8 mouse cellular contexts compared by ENCODE assay signal in the genomic region with DNA sequence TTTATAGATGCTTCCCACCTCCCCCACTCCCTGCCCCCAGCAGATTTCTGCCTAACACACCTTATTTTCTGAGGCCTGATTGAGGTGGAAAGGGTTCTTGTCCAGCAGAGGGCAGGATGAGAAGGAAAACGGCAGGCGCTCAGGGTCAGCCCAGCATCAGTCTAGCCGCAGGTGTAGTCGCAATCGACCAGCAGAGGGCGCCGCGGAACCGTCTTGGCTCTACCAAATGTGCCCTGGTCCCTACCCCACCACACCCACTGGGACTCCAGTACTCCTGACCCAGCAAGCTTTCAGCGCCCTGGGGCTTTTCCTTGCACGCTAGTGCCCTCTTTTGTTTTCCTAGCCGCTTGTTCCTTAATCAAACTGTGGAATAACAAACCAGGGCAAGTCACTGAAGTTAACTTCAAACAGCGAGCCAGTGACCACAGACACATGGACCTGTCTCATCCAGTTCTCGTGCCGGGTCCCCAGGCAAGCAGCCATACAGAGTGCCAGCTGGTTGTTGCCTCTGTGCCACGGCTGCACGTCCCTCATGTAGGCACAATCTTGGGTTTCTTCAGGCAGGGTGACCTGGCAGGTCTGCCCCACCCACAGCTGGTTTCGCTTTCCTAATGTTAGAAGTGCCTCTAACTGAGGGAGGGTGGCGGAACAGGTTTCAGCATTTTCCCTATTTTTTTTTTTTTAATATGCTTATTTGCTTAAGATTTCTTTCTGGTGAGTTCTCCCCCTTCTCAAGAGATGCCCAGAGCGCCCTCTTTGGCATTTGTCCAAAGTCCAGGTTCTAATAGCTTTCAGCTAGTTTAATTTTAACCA. TPM values are rescaled to one million over a fixed set of nuclear protein-coding genes. Genes with fewer than 3 reads are reported as not detected.
DNase-seq lines count a peak whose midpoint lies in the region; ATAC-seq lines count a peak whose summit lies in the region.

No protein-coding gene starts in this region.

- peak overlapping the region; percentile 49 for H3K4me2 ChIP-seq in intestine, embryonic 14.5 days (ENCODE audit: low read length)

- H3K36me3 ChIP-seq in intestine, embryonic 14.5 days (ENCODE audit: control insufficient read depth, insufficient read depth, low read length), result no peaks in the 10 kb centered on the region

- peak overlapping the region; percentile 34 for H3K9ac ChIP-seq in intestine, embryonic 14.5 days (ENCODE audit: low read length)

- intact Hi-C loops in left cerebral cortex, postnatal 10 days (cut with DNase I), result loop anchor here (2.0 kb wide), 1 partner anchor 39 kb away; the partner anchor contains the start of gene Ap5b1

- peak overlapping the region; percentile 77 for H3K27ac ChIP-seq in intestine, embryonic 14.5 days (ENCODE audit: low read depth)

- H3K27me3 ChIP-seq in intestine, embryonic 14.5 days (replicated peaks; ENCODE audit: control insufficient read depth, insufficient read depth, low read length), result no peaks in the 10 kb centered on the region

- H3K4me3 ChIP-seq in intestine, embryonic 14.5 days (ENCODE audit: low read depth, low read length), result peak overlapping the region; percentile 11

- no peaks in the 10 kb centered on the region for H3K9me3 ChIP-seq in intestine, embryonic 14.5 days (ENCODE audit: control insufficient read depth, low read length)

- H3K4me1 ChIP-seq in intestine, embryonic 14.5 days (replicated peaks; ENCODE audit: control insufficient read depth, insufficient read depth, low read length), result no peaks in the 10 kb centered on the region

- DNase-seq in adrenal gland, adult 18-20 months (ENCODE audit: low spot score in 2 of 2), result peak; percentile 99
- peak; percentile 98 for DNase-seq in embryo, embryonic 10.5 days (ENCODE audit: low spot score)
- DNase-seq in gastrocnemius, postnatal 25 days, result peak; percentile 92
- DNase-seq in intestine, embryonic 14.5 days (ENCODE audit: low spot score), result peak; percentile 99
- DNase-seq in left cerebral cortex, postnatal 10 days (ENCODE audit: extremely low spot score in 1 of 2, low spot score in 2 of 2), result peak; percentile 80 to 95
- peak; percentile 89 to 93 for DNase-seq in right cerebral cortex, postnatal 10 days (ENCODE audit: low spot score in 2 of 2)
- peak; percentile 99 for DNase-seq in urinary bladder, postnatal 14 days (ENCODE audit: low spot score)

- ATAC-seq in intestine, embryonic 14.5 days (replicated peaks; ENCODE audit: low FRiP score, low TSS enrichment, low read depth), result peak; percentile 96
- ATAC-seq in megakaryocyte progenitor cell, adult 5-6 weeks (replicated peaks; ENCODE audit: poor library complexity), result peak; percentile 100

- 19% methylated on average over 20 of the region's 20 CpGs for WGBS in intestine, embryonic 14.5 days

RNA-seq across cellular contexts. Expression of gene Snx32, which starts 19.2 kb away (rescaled TPM):
- 10 to 100 TPM; 12.3 to 12.4 TPM for total RNA-seq in adrenal gland, adult 18-20 months (2021)
- total RNA-seq in gastrocnemius, postnatal 25 days (2021), result 1 to 10 TPM; 6.9 to 7.5 TPM
- polyA plus RNA-seq in intestine, embryonic 14.5 days (2014; fragmentation: Nextera tagmentation; extraction: Ambion mirVana), result 9.4 and 10.8 TPM in 2 replicates
- 10 to 100 TPM; 76.9 to 77.8 TPM for total RNA-seq in left cerebral cortex, postnatal 10 days (2021)
- 0.73 and 2.8 TPM in 2 replicates for total RNA-seq in megakaryocyte progenitor cell, adult 5-6 weeks (2015)
- total RNA-seq in megakaryocyte progenitor cell, adult 5-6 weeks (2017), result 1.7 and 1.9 TPM in 2 replicates

RNA-seq across cellular contexts. Expression of gene 1700020D05Rik, which starts 25.9 kb away (rescaled TPM):
- 1 to 10 TPM; 1.7 to 2.2 TPM for total RNA-seq in adrenal gland, adult 18-20 months (2021)
- under 1 TPM; 0.64 to 0.88 TPM for total RNA-seq in gastrocnemius, postnatal 25 days (2021)
- polyA plus RNA-seq in intestine, embryonic 14.5 days (2014; fragmentation: Nextera tagmentation; extraction: Ambion mirVana), result not detected in 2 replicates
- 1 to 10 TPM; 4.8 to 5.4 TPM for total RNA-seq in left cerebral cortex, postnatal 10 days (2021)
- total RNA-seq in megakaryocyte progenitor cell, adult 5-6 weeks (2015), result 0.66 and 1.7 TPM in 2 replicates
- total RNA-seq in megakaryocyte progenitor cell, adult 5-6 weeks (2017), result 1.5 TPM in 1 of 2 replicates, not detected in the other

RNA-seq across cellular contexts. Expression of gene Ovol1, which starts 30.9 kb away (rescaled TPM):
- not detected for total RNA-seq in adrenal gland, adult 18-20 months (2021)
- total RNA-seq in gastrocnemius, postnatal 25 days (2021), result not detected
- polyA plus RNA-seq in intestine, embryonic 14.5 days (2014; fragmentation: Nextera tagmentation; extraction: Ambion mirVana), result 17.5 and 18.6 TPM in 2 replicates
- total RNA-seq in left cerebral cortex, postnatal 10 days (2021), result not detected
- not detected in 2 replicates for total RNA-seq in megakaryocyte progenitor cell, adult 5-6 weeks (2015)
- not detected in 2 replicates for total RNA-seq in megakaryocyte progenitor cell, adult 5-6 weeks (2017)

RNA-seq across cellular contexts. Expression of gene Ap5b1, which starts 38.3 kb away (rescaled TPM):
- 1 to 10 TPM; 6.5 to 9.9 TPM for total RNA-seq in adrenal gland, adult 18-20 months (2021)
- 1 to 10 TPM; 1.4 to 1.5 TPM for total RNA-seq in gastrocnemius, postnatal 25 days (2021)
- 6.1 and 6.5 TPM in 2 replicates for polyA plus RNA-seq in intestine, embryonic 14.5 days (2014; fragmentation: Nextera tagmentation; extraction: Ambion mirVana)
- 1 to 10 TPM; 8.3 to 9.2 TPM for total RNA-seq in left cerebral cortex, postnatal 10 days (2021)
- total RNA-seq in megakaryocyte progenitor cell, adult 5-6 weeks (2015), result 8.9 and 10.5 TPM in 2 replicates
- 7.4 and 9.6 TPM in 2 replicates for total RNA-seq in megakaryocyte progenitor cell, adult 5-6 weeks (2017)

RNA-seq across cellular contexts. Expression of gene Cfl1, which starts 39.3 kb away (rescaled TPM):
- total RNA-seq in adrenal gland, adult 18-20 months (2021), result 100 to 1,000 TPM; 689 to 693 TPM
- total RNA-seq in gastrocnemius, postnatal 25 days (2021), result 100 to 1,000 TPM in 1 of 2 experiments, 10 to 100 TPM in 1; 83.6 to 106 TPM
- 2,844 and 3,105 TPM in 2 replicates for polyA plus RNA-seq in intestine, embryonic 14.5 days (2014; fragmentation: Nextera tagmentation; extraction: Ambion mirVana)
- 1,000 to 10,000 TPM; 1,943 to 1,967 TPM for total RNA-seq in left cerebral cortex, postnatal 10 days (2021)
- 1,737 and 1,793 TPM in 2 replicates for total RNA-seq in megakaryocyte progenitor cell, adult 5-6 weeks (2015)
- 1,233 and 1,355 TPM in 2 replicates for total RNA-seq in megakaryocyte progenitor cell, adult 5-6 weeks (2017)

Comparison
In these comparisons a context has a peak if more than half of its experiments do, and no peak if none do; other contexts are left out.
1. Peak in every context shown above with its lines: DNase-seq, ATAC-seq, H3K4me3 ChIP-seq and H3K27ac ChIP-seq.
2. RNA of gene Snx32, which starts 19.2 kb away (total RNA-seq): 76.9 to 77.8 TPM in left cerebral cortex, postnatal 10 days; 12.3 to 12.4 TPM in adrenal gland, adult 18-20 months, 6.9 to 7.5 TPM in gastrocnemius, postnatal 25 days and 0.73 to 2.8 TPM in megakaryocyte progenitor cell, adult 5-6 weeks; every median in the first group is over 4 times any median in the second.